Mouse (Mus musculus) G1E (cell line): ENCODE measurements at regions not wholly inside any gene's neighbourhood (a gene's known extent, or its start where the extent isn't known, plus 50 kb on each side); places are given as distances from the start of the nearest gene placed in this dataset.

Source experiments
- CTCF ChIP-seq: IDR thresholded peaks from 2 replicates; pipeline ENCODE4 v1.5.1; 2012; ENCODE audit warnings: low read depth, low read length, inconsistent platforms, mixed read lengths
- POLR2AphosphoS5 ChIP-seq: IDR thresholded peaks from 2 replicates; pipeline ENCODE4 v1.6.1; 2012; ENCODE audit warnings: low read depth, low read length, inconsistent platforms; ENCODE audit not compliant: insufficient replicate concordance

DNA sequence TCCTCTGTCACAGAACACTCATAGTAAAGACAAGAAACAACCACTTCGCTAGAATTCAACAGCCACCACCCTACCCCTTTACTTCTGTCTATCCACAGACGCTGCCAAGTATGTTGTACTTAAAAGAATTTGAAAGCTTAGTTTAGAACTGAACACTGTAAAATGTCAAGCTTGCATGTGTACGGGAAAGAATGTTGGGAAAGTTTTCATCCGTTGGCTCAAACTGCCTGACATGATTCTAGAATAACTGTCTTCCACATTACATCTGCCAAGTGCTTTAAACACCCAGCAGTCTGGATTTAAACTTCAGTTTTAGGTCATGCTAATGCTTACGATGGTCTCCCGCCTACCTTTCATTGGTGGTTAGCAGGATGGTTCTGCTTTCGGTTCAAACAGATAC, 54.1 kb upstream of the Elovl6 start:
- no peak for TF ChIP-seq CTCF
- no peak for TF ChIP-seq POLR2AphosphoS5
